Mouse (Mus musculus) thymus, adult 2 months (tissue): ENCODE data around the gene Cyb5d1.

Experiments used
- CTCF ChIP-seq: fragments of 200-500 bp; IDR thresholded peaks from 2 replicates; pipeline ENCODE4 v1.5.1; 2012; ENCODE audit warnings: mild to moderate bottlenecking, control low read depth, low read length, moderate library complexity, borderline replicate concordance; ENCODE audit not compliant: control insufficient read depth, poor library complexity, insufficient read depth; ENCODE audit errors: extremely low read depth
- POLR2A ChIP-seq: fragments of 200-500 bp; IDR thresholded peaks from 2 replicates; pipeline ENCODE4 v1.6.1; 2012; ENCODE audit warnings: mild to moderate bottlenecking, low read length, control low read depth, moderate library complexity; ENCODE audit not compliant: control insufficient read depth, poor library complexity, insufficient read depth; ENCODE audit errors: extremely low read depth

DNA sequence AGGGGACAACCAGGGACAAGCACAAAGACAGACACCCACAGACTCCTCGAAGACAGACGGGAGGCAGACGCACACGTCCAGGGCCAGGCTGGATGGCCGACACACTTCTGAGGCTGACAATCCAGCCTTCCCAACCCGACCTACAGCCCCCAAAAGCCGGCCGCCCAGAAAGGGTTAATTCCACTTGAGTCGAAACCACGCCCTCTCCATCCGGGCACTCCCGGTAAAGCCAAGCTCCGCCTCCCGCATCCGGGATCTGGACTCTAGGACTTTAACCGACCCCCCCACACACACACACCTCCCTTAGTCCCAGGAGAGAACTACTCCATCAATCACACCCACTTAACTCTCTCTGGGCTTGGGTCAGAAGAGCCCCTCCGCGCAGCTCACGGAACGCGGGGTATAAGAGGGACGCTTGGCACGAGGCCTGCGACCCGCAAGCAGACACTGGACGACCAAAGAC lies 15.7 kb upstream of the Cyb5d1 start:
- TF ChIP-seq CTCF (no peak), POLR2A (0 out of 2 replicates have a peak, but pooled peaks have one; percentile 48)
